Mouse (Mus musculus): ENCODE measurements around the gene Tcf7l2.

Gene Tcf7l2

DNA sequence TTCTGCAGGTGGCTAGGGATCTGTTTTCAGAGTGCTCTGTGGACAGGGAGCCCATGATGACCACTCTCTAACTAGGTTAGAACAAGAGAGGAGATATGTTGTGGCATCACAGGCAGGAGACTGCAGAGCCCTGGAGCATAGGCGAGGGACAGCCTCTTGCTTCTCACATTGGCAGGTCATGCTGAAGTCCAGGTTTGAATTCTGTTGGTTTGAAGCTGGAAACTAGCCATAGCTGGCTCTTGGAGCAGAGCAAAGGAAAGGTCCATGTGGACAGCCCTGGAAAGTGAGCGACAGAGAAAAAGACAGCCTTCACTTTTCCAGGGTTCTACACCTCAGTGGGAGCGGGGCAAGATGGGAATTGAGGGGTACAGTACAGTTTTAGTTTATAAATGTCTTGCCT lies 20.6 kb downstream of the Tcf7l2 start:
- TF ChIP-seq GATA4 (IDR thresholded peaks at IDR 0.05; ENCODE audit: insufficient replicate concordance, low read length): no peak

DNA sequence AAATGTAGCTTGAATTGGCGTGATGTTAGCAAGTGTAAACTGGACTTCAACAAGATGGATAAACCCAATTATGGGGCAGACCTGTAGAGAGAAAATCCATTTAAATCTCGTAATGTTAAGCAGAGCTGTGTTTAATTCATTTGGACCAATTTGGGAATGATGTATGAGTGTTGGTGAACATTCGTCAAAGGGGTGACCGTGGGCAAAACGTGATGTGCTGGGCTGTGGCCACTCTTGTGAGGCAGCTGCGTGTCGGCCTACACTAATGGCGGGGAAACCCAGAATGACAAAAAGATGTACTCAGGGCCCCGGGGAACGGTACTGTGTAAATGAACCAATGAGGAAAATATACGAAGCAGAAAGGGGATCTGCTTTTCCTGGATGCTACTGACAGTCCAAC lies 24.2 kb downstream of the Tcf7l2 start:
- TF ChIP-seq GATA4 (IDR thresholded peaks at IDR 0.05; ENCODE audit: insufficient replicate concordance, low read length): no peak

DNA sequence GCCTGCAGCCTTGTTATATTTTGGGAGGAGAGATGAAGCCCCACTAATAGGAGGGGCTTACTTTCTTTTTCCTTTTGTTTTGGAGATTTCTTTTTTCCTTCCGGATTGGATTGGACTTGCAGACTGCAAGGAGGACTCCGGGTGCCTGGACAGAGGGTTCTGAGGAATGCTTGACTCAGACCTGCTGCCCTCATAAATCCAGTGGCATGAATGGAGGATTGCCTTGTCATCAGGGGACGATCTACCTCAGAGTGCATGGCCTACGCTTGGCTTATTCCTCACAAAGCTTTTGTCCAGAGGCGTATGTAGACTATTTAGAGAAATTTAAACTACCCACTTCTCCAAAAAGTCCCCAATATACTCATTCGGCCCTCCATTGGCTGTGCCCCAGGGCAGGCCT lies 25.5 kb downstream of the Tcf7l2 start:
- TF ChIP-seq GATA4 (IDR thresholded peaks at IDR 0.05; ENCODE audit: insufficient replicate concordance, low read length): no peak

DNA sequence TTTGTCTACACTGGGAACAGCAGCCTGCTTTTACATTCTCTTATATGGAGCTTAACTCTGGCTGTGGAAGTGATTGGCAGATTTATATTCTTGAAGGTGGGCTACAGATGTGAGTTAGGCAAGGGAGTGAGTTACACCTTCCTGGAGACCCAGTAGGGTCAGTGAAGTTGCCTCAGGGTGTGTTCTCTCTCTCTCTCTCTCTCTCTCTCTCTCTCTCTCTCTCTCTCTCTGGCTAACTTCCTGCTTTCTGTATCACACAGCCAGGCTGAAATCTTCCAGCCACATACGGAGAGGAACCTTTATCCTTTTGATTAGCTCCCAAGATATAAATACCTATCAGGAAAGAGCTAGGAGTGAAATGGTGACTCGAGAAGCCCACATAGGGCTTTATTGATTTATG lies 26.0 kb downstream of the Tcf7l2 start:
- TF ChIP-seq GATA4 (IDR thresholded peaks at IDR 0.05; ENCODE audit: insufficient replicate concordance, low read length): no peak

DNA sequence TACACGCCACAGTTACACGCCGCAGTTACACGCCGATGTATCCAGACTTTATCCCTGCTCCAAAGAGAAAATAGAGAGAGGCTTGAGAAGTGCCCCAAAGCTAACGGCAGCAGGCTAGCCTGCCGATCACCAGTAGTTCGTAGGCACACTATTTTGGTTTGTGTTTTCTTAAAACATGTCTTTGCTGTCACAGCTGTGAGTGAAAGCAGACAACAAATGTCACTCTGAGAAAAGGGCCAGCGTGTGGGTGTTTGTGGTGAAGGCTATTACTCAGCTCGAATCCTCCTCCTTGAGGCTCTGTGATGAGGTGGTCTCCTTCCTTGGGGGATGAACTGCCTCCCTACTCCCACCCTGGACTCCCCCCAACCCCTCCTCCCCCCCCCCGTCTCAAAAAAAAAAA lies 26.6 kb downstream of the Tcf7l2 start:
- no peak for TF ChIP-seq GATA4 (IDR thresholded peaks at IDR 0.05; ENCODE audit: insufficient replicate concordance, low read length)

DNA sequence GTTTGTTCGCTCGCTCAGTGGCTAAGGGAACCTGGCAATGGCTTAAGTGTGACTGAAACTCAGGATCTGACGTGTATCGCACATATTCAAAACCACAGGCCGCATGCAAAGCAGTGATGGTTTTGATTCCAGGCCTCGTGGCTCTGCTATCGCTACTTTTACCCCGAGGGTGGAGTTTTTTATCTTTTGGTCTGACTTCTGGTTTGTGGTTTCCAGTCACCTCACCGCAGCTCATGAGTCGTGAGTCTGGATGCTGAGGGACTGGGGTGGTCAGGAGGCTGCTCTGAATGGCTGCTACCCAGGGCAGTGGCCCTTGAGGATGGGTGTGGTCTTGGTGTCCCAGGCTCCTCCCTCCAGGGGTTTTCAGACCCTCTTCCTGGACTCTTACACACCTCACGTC lies 27.3 kb downstream of the Tcf7l2 start:
- TF ChIP-seq GATA4 (IDR thresholded peaks at IDR 0.05; ENCODE audit: insufficient replicate concordance, low read length): no peak

DNA sequence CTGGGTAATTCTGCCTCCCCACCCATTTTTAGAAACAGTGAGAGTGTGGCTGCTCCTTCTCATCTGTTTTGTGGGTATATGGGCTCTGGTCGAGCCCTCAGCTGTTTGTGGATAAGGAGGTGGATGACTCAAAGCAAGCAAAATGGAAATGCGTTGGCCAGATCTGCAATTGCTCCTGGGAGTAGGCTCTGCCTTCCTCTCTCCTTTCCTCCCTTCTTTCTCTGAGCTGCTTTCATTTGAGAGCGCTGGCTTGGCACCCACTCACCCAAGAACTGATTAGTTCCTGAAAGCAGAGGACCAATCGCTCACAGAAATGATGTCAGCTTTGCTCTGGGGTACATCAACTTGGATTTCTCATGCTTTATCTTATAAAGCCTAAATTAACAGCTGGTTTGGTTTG lies 32.7 kb downstream of the Tcf7l2 start:
- TF ChIP-seq GATA4 (IDR thresholded peaks at IDR 0.05; ENCODE audit: insufficient replicate concordance, low read length): no peak

DNA sequence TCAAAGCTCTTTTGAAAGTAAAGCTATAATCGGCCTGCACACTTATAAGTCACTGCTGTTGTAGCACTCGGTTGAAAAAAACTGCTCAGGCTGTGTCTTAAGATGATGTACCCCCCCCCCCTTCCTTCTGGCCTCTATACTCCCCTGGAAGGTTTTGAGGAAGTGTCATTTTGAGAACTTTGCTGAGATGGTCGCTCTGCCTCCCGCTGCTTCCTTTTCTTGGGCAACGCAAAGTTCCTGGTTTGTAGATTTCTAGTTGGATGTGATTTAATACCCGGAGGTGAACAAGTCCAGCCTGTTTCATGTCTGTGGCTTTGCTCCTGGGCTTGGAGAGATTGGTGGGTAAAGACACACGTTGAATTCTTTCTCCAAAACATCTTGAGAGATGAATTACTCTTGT lies 33.2 kb downstream of the Tcf7l2 start:
- TF ChIP-seq GATA4 (IDR thresholded peaks at IDR 0.05; ENCODE audit: insufficient replicate concordance, low read length): no peak

DNA sequence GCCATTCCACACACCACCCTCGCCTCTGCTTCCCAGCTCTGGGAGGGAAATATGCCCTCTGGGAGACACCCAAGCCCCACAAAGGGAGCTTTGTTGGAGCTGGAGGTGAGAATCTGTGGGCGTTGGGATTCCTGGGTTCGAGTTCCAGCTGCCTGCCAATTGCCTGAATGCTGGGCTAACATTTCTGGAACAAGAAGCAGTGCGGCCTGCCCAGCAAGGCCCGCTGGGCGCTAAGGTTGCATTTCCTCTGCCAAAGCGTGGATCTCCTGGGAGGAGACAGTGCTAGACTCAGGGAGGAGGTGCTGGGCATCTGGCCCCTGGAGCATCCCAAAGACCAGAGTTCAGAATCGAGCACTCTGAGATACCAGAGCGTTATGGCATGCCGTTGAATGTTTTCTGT lies 38.3 kb downstream of the Tcf7l2 start:
- TF ChIP-seq GATA4 (IDR thresholded peaks at IDR 0.05; ENCODE audit: insufficient replicate concordance, low read length): no peak; the same call in 1 of the 2 replicates

DNA sequence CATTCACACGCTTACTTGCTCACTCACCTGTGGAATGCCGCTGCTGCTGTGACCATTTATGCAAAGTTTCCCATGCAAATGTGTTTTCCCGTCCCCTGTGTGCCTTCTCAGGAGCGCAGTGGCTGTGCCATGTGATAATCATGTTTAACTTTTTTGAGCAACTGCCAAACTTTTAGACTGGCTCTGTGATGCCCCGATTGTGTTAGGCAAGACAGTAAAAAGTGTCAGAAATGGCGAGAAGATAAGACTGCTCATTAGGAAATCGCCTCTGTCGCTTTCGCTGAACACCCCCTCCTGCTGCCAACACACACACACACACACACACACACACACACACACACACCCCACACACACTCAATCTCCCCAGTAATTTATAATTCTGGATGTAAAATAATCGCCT lies 39.5 kb downstream of the Tcf7l2 start:
- TF ChIP-seq GATA4 (IDR thresholded peaks at IDR 0.05; ENCODE audit: insufficient replicate concordance, low read length): peak; percentile 65; the same call in 1 of the 2 replicates

DNA sequence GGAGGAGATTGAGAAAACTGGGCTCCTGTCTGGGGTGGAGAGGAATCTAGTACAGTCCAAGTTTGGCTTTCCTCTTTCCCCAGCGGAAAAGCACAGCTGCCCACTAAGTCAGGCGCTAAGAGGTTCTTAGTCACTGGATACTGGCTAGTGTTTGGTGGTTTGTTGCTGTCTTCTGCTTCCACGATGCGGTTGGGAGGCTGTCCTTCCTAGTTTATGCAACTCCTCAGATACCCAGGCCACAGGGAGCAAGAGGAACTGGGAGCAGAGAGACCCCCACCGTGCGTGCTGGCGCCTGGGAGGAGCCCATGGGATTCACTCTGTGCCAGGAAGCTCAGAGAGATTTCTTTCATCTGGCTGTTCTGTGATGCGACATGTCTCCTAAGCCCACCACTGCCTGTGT lies 40.1 kb downstream of the Tcf7l2 start:
- no peak for TF ChIP-seq GATA4 (IDR thresholded peaks at IDR 0.05; ENCODE audit: insufficient replicate concordance, low read length)

DNA sequence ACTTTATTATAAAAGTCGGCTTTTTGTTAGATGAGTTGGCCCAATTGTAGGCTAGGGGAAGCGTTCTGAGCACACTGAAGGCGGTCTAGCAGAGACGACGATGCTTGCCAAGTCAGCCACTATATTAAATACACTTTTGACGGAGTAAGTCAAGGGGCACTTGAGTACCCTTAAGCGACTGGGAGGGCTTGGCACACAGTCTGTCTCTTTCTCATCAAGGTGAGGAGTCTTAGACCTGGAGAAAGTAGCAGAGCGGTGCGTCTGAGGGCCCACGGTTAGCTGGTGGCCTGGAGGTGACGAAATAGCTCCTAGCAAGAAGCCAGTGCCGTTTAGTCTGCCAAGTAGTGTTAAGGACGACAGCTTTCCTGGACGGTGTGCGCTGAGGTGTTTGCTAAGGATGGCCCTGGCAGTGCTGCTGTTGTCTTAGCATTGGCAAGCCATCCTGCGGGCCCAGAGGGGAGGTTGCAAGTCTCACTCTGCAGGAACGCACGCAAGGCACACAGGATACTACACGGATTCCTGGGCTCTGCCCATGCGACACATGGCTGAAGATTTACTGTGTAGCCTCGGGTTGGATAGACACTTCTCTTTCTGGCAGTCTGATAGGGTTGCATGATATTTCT lies 43.3 kb downstream of the Tcf7l2 start:
- no peak for TF ChIP-seq GATA4 (IDR thresholded peaks at IDR 0.05; ENCODE audit: insufficient replicate concordance, low read length)

DNA sequence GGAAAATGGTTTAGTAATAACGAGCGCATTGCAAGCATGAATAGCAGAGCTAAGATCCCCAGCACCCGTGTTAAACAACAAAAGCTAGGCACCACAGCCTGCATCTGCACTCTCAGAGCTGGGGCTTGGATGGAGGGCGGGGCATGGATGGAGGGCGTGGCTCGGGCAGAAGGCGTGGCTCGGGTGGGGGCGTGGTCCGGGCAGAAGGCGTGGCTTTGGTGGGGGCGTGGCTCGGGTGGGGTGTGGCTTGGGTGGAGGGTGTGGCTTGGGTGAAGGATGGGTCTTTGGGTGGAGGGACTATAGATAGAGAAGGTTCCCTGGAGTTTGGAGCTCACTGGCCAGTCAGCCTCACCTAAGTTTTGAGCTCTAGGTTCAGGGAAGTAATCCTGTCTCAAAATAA lies 45.8 kb downstream of the Tcf7l2 start:
- TF ChIP-seq GATA4 (IDR thresholded peaks at IDR 0.05; ENCODE audit: insufficient replicate concordance, low read length): no peak

DNA sequence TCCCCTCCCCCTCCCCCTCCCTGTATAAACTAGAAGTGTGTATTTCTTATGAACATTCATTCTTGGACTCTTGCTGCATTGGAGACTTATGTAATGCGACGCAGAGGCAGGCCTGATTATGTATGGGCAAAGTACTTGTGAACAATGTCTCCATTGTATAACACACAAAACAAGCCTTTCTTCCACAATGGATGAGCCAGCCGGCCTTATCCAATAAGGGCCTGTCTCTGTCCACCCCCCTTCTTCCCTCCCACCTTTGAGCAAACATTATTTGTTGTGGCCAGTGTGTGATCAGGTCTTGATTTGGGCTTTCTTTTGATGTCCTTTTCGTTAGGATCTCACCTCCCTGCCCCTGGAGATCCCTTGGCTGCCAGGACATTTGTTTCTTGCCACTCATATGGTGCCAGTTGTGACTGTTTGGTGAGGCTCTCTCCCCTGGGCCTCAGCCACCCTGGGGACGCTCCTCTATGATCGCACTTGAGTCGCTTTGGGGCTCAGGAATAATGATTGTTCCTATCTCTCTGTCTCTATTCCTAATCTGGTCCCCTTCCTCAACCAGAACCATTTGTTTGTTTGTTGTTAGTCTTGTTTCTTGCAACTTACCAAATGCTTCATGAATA lies 46.8 kb downstream of the Tcf7l2 start:
- TF ChIP-seq GATA4 (IDR thresholded peaks at IDR 0.05; ENCODE audit: insufficient replicate concordance, low read length): no peak

DNA sequence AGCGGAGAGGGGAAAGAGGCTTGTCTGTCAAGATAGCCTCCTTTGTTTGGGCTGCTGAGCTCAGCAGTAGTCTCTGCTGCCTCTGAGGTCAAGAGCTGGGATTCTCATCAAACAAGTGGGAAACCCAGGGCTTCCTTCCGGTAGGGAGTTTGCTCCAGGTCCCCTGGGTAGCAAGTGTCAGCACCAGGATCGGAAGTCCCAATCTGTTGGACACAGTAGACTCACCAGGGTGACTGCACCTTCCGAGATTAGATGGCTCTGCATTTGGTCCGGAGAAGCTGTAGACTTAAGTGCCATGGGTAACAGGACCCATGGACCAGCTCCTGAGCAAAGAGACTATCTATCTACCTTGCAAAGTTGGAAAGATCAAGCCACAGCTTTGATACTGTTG lies 47.3 kb downstream of the Tcf7l2 start:
- TF ChIP-seq GATA4 (IDR thresholded peaks at IDR 0.05; ENCODE audit: insufficient replicate concordance, low read length): no peak

DNA sequence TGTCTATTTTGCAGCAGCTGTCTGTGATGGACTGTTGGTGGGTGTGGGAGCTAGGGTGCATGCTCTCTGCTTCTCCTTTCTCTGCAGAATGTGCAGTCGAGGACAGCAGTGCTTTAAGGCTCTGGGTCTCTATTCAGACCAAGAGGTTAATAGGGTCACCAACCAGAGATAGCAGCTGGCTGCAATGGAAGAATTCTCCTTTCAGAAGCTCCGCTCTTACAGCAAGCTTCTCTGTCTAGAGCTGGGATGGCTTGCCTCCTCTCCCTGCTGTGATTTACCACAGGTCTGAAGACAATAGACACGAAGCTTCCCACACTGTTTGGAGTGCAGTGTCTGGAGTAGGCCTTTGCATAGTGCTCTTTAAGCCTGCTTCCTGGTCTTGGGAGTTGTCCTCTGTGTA lies 48.2 kb downstream of the Tcf7l2 start:
- no peak for TF ChIP-seq GATA4 (IDR thresholded peaks at IDR 0.05; ENCODE audit: insufficient replicate concordance, low read length)

DNA sequence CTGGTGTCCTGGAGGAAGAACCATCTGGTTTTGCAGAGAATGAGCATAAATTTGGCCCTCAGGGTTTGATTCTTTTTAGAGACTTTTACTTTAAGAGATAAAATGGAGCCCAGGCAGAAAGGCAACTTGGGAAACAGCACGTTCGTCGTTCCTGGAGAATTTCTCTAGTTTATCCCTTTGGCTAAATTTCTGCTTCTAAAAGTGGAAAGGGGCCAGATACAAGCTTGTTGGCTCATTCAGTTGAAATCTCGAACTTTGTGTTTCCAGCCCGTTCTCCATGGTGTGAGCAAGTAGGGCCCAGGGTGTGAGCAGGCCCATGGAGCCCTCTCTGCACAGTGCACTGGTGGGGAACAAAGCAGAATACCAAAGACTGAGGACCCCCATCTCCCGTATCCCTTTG lies 49.7 kb downstream of the Tcf7l2 start:
- no peak for TF ChIP-seq GATA4 (IDR thresholded peaks at IDR 0.05; ENCODE audit: insufficient replicate concordance, low read length)

All from liver, adult (tissue).